Mouse (Mus musculus): ENCODE measurements at regions not wholly inside any gene's neighbourhood (a gene's known extent, or its start where the extent isn't known, plus 50 kb on each side); places are given as distances from the start of the nearest gene placed in this dataset.

- TF ChIP-seq CTCF (IDR thresholded peaks at IDR 0.05; ENCODE audit: low read depth) (peak; percentile 18; the same call in 1 of the 2 replicates), EP300 (IDR thresholded peaks at IDR 0.05; ENCODE audit: low read depth) (no peak)
Observed at GRCm38 (mm10) chr4:154778818-154779217, 58.4 kb upstream of the Ttc34 start.

All from liver, embryonic 14.5 days (tissue).